Comparison of ENCODE assay signal across 28 mouse cellular contexts in the genomic region with DNA sequence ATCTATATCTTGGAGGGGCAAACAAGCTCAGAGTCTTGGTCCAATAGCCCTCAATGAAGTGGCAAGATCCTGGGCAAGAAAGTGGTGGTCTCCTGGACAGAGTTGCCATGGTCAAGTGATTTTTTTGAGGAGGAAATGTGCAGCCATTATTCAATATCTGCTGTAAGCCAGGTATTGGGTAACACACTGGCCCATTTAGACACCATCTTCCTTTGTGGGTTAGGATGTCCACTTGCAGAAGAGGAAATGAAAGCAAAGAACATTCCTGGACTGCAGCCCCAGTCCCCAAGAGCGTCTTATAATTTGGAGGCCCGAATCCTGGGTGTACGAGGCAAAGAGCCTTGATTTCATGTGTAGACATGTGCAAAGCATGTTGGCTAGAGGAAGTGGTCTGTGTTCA. TPM values are rescaled to one million over a fixed set of nuclear protein-coding genes. Genes with fewer than 3 reads are reported as not detected.
"Had no signal": no experiment of that assay in that cellular context is flagged by ENCODE, and none has a peak within 500 bp of the region (broad histone marks: within the 10 kb centered on the region; RNA-seq: fewer than 3 reads in every experiment).

No protein-coding gene starts in this region.

- H3K27ac ChIP-seq: intestine, embryonic 15.5 days; kidney, embryonic 15.5 days; limb, embryonic 10.5 days; limb, embryonic 13.5 days; liver, embryonic 14.5 days; lung, embryonic 15.5 days; midbrain, embryonic 10.5 days; neural tube, embryonic 12.5 days; neural tube, embryonic 15.5 days had no signal

- H3K27me3 ChIP-seq: intestine, embryonic 15.5 days; lung, embryonic 15.5 days; neural tube, embryonic 12.5 days had no signal

- H3K4me2 ChIP-seq: intestine, embryonic 15.5 days; kidney, embryonic 15.5 days; limb, embryonic 13.5 days; lung, embryonic 15.5 days; neural tube, embryonic 12.5 days; neural tube, embryonic 15.5 days had no signal

- H3K36me3 ChIP-seq: intestine, embryonic 15.5 days; kidney, embryonic 15.5 days; limb, embryonic 10.5 days; limb, embryonic 13.5 days; lung, embryonic 15.5 days; midbrain, embryonic 10.5 days; neural tube, embryonic 12.5 days; neural tube, embryonic 15.5 days had no signal

- H3K4me1 ChIP-seq: kidney, embryonic 15.5 days; limb, embryonic 10.5 days; limb, embryonic 13.5 days; lung, embryonic 15.5 days had no signal

- H3K9ac ChIP-seq: intestine, embryonic 15.5 days; kidney, embryonic 15.5 days; limb, embryonic 13.5 days; liver, embryonic 14.5 days; liver, postnatal 0 days; lung, embryonic 15.5 days; neural tube, embryonic 12.5 days; neural tube, embryonic 15.5 days had no signal

- DNase-seq: kidney, adult 11 months; kidney, adult 8-10 months; kidney, postnatal 10 days; kidney, postnatal 36 days; liver; liver, postnatal 0 days; lung, postnatal 14 days; lung, postnatal 4 days; midbrain, embryonic 14.5 days; right cerebral cortex, adult 18-20 months; right cerebral cortex, postnatal 14 days; right cerebral cortex, postnatal 4 days; thymus, adult 18-20 months; thymus, postnatal 36 days had no signal

- ATAC-seq: intestine, embryonic 15.5 days; liver, postnatal 0 days had no signal

- H3K4me3 ChIP-seq: intestine, embryonic 15.5 days; kidney, embryonic 15.5 days; limb, embryonic 10.5 days; limb, embryonic 13.5 days; lung, embryonic 15.5 days; megakaryocyte, embryonic 14.5 days; midbrain, embryonic 10.5 days; neural tube, embryonic 12.5 days; neural tube, embryonic 15.5 days had no signal

- H3K9me3 ChIP-seq: intestine, embryonic 15.5 days; kidney, embryonic 15.5 days; limb, embryonic 10.5 days; lung, embryonic 15.5 days; midbrain, embryonic 10.5 days; neural tube, embryonic 12.5 days; neural tube, embryonic 15.5 days had no signal

RNA-seq across cellular contexts. Expression of gene Pitx1, which starts 56.3 kb away (rescaled TPM):
- total RNA-seq: layer of hippocampus, adult 8-10 months; layer of hippocampus, postnatal 14 days; left cerebral cortex, adult 8-10 months; left cerebral cortex, postnatal 25 days had no signal
- polyA plus RNA-seq: liver, postnatal 0 days; neural tube, embryonic 15.5 days had no signal
